Mouse (Mus musculus): ENCODE measurements around the gene Vipr1.

The Vipr1 gene

GRCm38 (mm10) chr9:121677069-121677468 lies 34.6 kb downstream of the Vipr1 start:
- in situ Hi-C loops (cut with MboI, MseI): no loop called here

GRCm38 (mm10) chr9:121677476-121677875 lies 35.0 kb downstream of the Vipr1 start:
- in situ Hi-C loops (cut with MboI, MseI): no loop called here

DNA sequence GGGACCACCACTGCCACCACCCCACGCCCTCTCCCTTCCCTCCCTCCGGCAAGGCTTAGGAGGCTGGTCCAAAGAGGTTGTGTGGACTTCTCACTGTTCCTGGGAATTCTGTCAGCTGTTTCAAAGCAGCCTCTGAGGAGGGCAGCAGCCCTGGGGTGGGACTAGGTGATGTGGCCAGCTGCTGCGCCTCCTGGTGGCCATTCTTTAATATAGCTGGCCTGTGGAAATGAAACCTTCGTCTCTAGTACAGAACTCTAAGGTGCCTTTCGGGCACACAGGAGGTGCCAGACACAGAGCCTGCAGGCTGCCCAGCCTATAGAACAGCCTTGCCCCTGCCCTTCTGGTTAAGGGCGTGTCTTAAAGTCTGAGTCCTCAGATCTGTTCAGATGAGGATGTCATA lies 37.0 kb downstream of the Vipr1 start:
- in situ Hi-C loops (cut with MboI, MseI): no loop called here

- in situ Hi-C loops (cut with MboI, MseI): no loop called here
Measured at GRCm38 (mm10) chr9:121681191-121681590, 38.7 kb downstream of the Vipr1 start.

GRCm38 (mm10) chr9:121682037-121682680 lies 39.6 kb downstream of the Vipr1 start:
- in situ Hi-C loops (cut with MboI, MseI): no loop called here

DNA sequence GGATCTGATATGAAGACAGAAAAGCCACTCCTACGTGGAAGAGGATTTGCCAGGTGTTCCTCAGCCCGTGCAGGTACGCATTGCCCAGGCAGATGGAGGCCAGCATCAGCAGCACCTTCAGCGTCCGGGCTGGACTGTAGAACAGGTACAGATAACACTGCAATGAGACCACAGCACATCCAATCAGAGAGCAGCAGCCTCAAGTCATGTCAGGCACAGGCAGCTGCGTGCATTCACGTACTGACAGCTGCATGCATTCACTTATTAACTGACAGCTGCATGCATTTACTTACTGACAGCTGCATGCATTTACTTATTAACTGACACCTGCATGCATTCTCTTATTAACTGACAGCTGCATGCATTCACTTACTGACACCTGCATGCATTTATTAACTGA lies 42.2 kb downstream of the Vipr1 start:
- in situ Hi-C loops (cut with MboI, MseI): no loop called here

- in situ Hi-C loops (cut with MboI, MseI): no loop called here
Measured at GRCm38 (mm10) chr9:121690200-121690651, 47.7 kb downstream of the Vipr1 start.

DNA sequence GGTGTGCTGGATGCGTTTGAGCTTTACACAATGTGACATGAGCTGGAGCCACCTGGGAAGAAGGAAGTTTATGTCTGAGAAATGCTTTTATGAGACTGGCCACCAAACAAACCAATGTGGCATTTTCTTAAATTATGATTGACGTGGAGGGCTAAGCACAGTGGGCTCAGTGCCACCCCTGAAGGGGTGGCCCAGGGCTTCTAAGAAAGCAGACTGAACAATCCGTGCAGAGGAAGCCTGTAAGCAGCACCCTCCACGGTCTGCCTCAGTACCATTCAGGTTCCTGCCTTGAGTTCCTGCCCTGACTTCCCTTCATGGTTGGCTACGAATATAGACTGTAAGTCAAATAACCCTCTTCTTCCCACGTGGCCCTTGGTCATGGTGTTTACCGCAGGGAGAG lies 48.2 kb downstream of the Vipr1 start:
- in situ Hi-C loops (cut with MboI, MseI): no loop called here

DNA sequence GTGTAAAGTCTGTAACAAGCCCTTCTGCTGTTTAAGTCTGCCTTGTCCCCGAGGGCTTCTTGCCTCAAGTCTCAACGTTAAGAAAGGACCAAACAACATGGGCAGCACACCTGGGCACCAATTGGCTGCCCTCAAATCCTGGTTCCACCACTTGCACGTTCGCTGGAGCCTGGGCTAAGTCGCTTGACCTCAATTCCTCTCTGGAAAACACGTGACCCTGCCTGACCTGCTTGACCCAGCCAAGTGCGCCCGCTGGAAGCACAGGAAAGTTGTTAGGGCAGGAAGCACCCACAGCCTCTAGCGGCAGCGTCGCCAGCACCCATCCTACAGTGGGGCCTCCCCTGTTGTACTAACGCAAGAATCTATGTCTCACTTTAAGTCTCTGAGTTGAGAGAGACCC lies 52.2 kb downstream of the Vipr1 start:
- in situ Hi-C loops (cut with MboI, MseI): no loop called here

- in situ Hi-C loops (cut with MboI, MseI): no loop called here
Measured at GRCm38 (mm10) chr9:121696626-121697025, 54.1 kb downstream of the Vipr1 start.

- in situ Hi-C loops (cut with MboI, MseI): no loop called here
Measured at GRCm38 (mm10) chr9:121697150-121698049, 54.9 kb downstream of the Vipr1 start.

GRCm38 (mm10) chr9:121704261-121704645 lies 61.7 kb downstream of the Vipr1 start:
- in situ Hi-C loops (cut with MboI, MseI): loop anchor here (25.0 kb wide), 1 partner anchor 1783 kb away; the partner anchor contains the start of gene Limd1 (in 2 of the 2)

- in situ Hi-C loops (cut with MboI, MseI): loop anchor here (25.0 kb wide), 1 partner anchor 1782 kb away; the partner anchor contains the start of gene Limd1 (in 2 of the 2)
Measured at GRCm38 (mm10) chr9:121704646-121705625, 62.4 kb downstream of the Vipr1 start, which contains the start of gene Sec22c. Gene Sec22c, minus strand, starts transcription at chr9:121705490.

DNA sequence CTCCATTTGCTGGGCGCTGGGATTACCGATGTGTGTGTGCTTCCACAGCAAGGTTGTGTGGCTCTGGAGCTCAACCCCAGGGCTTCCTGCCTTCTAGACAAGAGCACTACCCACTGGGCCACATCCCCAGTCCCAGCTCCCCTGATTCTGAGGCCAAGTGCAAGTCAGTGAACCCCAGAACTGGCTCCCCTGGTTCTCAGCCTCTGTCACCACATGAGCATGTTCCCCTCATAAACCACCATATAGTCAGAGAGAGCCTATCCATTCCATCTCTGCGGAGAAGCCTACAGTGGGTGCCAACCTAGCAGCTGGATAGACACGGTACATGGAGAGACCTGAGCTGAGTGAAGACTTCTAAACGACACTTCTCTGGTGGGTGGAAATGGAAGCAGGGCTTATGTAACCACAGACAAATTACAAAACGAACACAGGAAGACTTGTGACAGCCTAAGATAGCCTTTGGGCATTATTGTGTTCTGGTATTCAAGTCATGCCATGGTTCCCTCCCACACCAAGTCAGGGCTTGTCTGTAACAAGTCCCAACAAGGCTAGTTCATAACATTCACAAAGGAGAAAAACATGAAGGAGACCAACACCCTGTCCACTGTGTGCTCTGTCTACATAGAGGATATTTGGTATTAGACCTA lies 63.6 kb downstream of the Vipr1 start:
- in situ Hi-C loops (cut with MboI, MseI): loop anchor here (25.0 kb wide), 1 partner anchor 1781 kb away; the partner anchor contains the start of gene Limd1 (in 2 of the 2)

DNA sequence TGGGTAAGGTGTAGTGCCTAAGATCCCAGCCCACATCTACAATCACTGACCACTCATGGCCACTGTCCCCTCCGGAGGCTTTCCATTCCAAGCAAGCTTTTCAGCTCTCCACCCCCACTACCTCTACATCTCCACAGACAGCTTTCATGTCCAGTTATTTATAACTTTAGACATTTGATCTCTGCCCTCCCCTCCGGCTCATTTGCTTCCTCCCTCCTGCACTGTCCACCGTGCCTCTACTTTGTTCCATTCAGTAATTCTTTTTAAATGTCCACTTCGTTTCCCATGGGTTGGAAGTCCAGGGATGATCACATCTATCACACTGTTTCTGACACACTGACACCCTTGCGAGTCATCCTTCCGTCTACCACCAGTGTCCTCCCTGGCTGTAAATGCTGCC lies 65.3 kb downstream of the Vipr1 start:
- in situ Hi-C loops (cut with MboI, MseI): loop anchor here (25.0 kb wide), 1 partner anchor 1780 kb away; the partner anchor contains the start of gene Limd1 (in 2 of the 2)

DNA sequence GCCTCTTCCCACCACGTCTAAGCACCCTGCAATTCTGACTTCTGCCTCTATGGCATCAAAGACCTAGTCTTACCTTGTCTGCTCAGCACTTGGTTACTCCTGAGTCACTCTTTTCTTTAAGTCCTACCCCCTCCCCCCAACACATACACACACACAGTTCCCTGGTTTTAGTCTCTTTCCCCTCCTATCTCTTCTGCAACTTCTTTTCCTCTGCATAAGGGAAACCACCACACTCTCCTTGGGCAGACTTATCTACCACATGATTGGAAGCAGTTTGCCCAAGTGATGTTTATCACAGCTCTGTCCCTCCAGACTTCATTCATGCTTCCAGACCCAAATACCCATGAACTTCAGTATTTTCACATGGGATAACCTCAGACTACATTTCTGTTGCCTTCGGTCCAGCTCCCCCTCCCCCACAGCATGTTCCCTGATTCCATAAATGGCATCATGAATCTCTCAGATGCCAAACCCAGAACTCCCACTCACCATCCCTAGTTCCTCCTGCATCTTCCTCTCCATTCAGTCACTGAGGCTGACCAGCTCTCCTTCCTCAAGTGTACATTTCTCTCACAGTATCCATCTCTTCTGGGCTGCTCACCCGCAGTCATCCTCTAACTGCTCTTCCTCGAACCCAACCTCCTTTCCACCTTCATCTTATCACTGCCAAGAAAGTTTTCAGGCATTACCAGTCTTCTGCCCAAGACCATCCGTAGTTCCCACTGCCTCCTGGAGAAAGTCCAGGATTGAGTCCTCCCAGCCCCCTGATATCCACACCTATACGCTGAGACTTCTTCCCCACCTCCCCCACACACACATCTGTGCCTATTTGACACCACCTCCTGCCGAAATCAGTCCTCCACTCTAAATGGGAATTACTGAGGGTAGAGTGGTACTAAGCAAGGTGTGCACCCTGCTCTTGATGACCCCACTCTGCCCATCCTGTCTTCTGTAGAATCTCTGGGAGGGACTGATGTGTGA lies 66.3 kb downstream of the Vipr1 start:
- in situ Hi-C loops (cut with MboI, MseI): loop anchor here (25.0 kb wide), 1 partner anchor 1779 kb away; the partner anchor contains the start of gene Limd1 (in 2 of the 2)

GRCm38 (mm10) chr9:121709898-121710583 lies 67.5 kb downstream of the Vipr1 start, which contains the start of gene Ss18l2:
Gene Ss18l2, plus strand, starts transcription at chr9:121710329.
- in situ Hi-C loops (cut with MboI, MseI): loop anchor here (25.0 kb wide), 1 partner anchor 1777 kb away; the partner anchor contains the start of gene Limd1 (in 2 of the 2)

DNA sequence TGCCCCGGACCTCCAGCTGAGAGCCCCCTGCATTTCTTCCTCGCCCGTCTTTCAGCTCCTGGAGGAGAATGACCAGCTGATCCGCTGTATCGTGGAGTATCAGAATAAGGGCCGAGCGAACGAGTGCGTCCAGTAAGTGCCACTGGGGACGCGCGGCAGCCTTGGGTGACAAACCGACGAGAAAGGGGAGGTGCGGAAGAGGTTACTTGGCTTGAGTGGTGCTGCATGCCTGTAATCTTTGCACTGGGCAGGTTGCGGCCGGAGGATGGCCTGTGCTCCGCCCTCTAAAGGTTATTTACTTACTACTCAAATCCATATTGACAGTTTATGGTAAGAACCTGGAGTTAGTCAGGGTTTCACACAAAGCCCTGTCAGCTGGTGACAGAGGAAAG lies 68.1 kb downstream of the Vipr1 start:
- in situ Hi-C loops (cut with MboI, MseI): loop anchor here (25.0 kb wide), 1 partner anchor 1777 kb away; the partner anchor contains the start of gene Limd1 (in 2 of the 2)
